Mouse (Mus musculus): ENCODE measurements around the gene Osgin1.

The Osgin1 gene

GRCm38 (mm10) chr8:119442013-119442412 is 8.1 kb downstream of the Osgin1 start:
- DNase-seq (ENCODE audit: extremely low read depth, low read depth) = no peak

GRCm38 (mm10) chr8:119442970-119443369 is 9.0 kb downstream of the Osgin1 start:
- DNase-seq (ENCODE audit: extremely low read depth, low read depth) = no peak

GRCm38 (mm10) chr8:119446211-119446989 is 12.5 kb downstream of the Osgin1 start, which contains the start of gene Necab2:
Gene Necab2 (plus strand): TSS chr8:119446719.
- no peak for DNase-seq (ENCODE audit: extremely low read depth, low read depth)

- DNase-seq (ENCODE audit: extremely low read depth, low read depth) = no peak
These were observed 13.3 kb downstream of the Osgin1 start for GRCm38 (mm10) chr8:119446990-119447780.

GRCm38 (mm10) chr8:119447781-119448170 is 13.9 kb downstream of the Osgin1 start:
- no peak for DNase-seq (ENCODE audit: extremely low read depth, low read depth)

GRCm38 (mm10) chr8:119449627-119450026 is 15.7 kb downstream of the Osgin1 start:
- DNase-seq (ENCODE audit: extremely low read depth, low read depth) = no peak

GRCm38 (mm10) chr8:119451131-119451530 is 17.2 kb downstream of the Osgin1 start:
- DNase-seq (ENCODE audit: extremely low read depth, low read depth) = no peak

- DNase-seq (ENCODE audit: extremely low read depth, low read depth) = no peak
These were observed 19.0 kb downstream of the Osgin1 start for GRCm38 (mm10) chr8:119452919-119453318.

GRCm38 (mm10) chr8:119456045-119456444 is 22.1 kb downstream of the Osgin1 start:
- no peak for DNase-seq (ENCODE audit: extremely low read depth, low read depth)

GRCm38 (mm10) chr8:119459724-119460123 is 25.8 kb downstream of the Osgin1 start:
- peak; percentile 52 for DNase-seq (ENCODE audit: extremely low read depth, low read depth)

GRCm38 (mm10) chr8:119461356-119461755 is 27.4 kb downstream of the Osgin1 start:
- DNase-seq (ENCODE audit: extremely low read depth, low read depth) = no peak

GRCm38 (mm10) chr8:119463709-119464108 is 29.8 kb downstream of the Osgin1 start:
- no peak for DNase-seq (ENCODE audit: extremely low read depth, low read depth)

- DNase-seq (ENCODE audit: extremely low read depth, low read depth) = no peak
These were observed 32.2 kb downstream of the Osgin1 start for GRCm38 (mm10) chr8:119466105-119466504.

GRCm38 (mm10) chr8:119466794-119467193 is 32.9 kb downstream of the Osgin1 start:
- no peak for DNase-seq (ENCODE audit: extremely low read depth, low read depth)

GRCm38 (mm10) chr8:119468091-119468490 is 34.2 kb downstream of the Osgin1 start:
- DNase-seq (ENCODE audit: extremely low read depth, low read depth) = no peak

GRCm38 (mm10) chr8:119478684-119479083 is 44.8 kb downstream of the Osgin1 start:
- DNase-seq (ENCODE audit: extremely low read depth, low read depth) = no peak

GRCm38 (mm10) chr8:119484145-119484896 is 50.4 kb downstream of the Osgin1 start:
- no peak for DNase-seq (ENCODE audit: extremely low read depth, low read depth)

- no peak for DNase-seq (ENCODE audit: extremely low read depth, low read depth)
These were observed 53.2 kb downstream of the Osgin1 start for GRCm38 (mm10) chr8:119487093-119487492.

All from MEL-GATA-1-ER (cell line).